Mouse (Mus musculus): ENCODE measurements around the gene Vmn1r202. TPM values are rescaled to one million over a fixed set of nuclear protein-coding genes. Genes with fewer than 3 reads are reported as not detected.
"Not testable (repeated sequence)": the region's sequence is repeated elsewhere in the genome, so short reads cannot be mapped to it uniquely, and the experiment has no call there.

Gene Vmn1r202
- polyA plus RNA-seq (2012; rRNA removed) = not detected in 2 replicates

DNA sequence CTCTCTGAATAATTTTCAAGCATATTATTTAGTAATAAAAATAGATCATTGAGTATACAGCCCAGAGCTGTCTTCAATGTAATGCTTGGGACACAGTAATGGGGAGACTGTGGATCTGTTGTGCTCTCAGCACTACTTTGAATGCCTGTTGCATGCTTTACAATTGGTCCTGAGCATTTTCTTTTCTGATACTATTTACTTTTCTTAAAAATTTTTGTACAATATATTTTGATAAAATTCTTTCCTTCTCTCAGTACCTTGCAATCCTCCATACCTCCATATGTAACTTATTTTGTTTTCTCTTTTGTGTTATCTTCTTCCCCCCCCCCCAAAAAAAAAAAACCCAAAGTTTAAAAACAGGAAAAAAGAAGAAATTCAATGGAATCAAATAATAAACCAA is at the start of gene Vmn1r202:
Gene Vmn1r202 (minus strand): TSS at position 101 of the 400 bp plus-strand sequence.
- Histone ChIP-seq H3K36me3 (ENCODE audit: control insufficient read depth, insufficient read depth, low read length) (no peaks in the 10 kb centered on the region), H3K4me1 (ENCODE audit: control insufficient read depth, insufficient read depth, low read length) (no peaks in the 10 kb centered on the region), H3K27me3 (ENCODE audit: control insufficient read depth, insufficient read depth, low read length) (no peaks in the 10 kb centered on the region), H3K4me3 (ENCODE audit: control insufficient read depth, low read depth, low read length) (no peak within 1 kb of the TSS), H3K27ac (ENCODE audit: control insufficient read depth, insufficient read depth, low read depth, low read length) (no peak within 1 kb of the TSS)
- no peak for TF ChIP-seq CTCF (IDR thresholded peaks at IDR 0.05; ENCODE audit: control insufficient read depth, insufficient read depth, insufficient replicate concordance, low read depth, low read length)
- no peak for TF ChIP-seq POLR2A (IDR thresholded peaks at IDR 0.05; ENCODE audit: control insufficient read depth, low read depth, low read length)

DNA sequence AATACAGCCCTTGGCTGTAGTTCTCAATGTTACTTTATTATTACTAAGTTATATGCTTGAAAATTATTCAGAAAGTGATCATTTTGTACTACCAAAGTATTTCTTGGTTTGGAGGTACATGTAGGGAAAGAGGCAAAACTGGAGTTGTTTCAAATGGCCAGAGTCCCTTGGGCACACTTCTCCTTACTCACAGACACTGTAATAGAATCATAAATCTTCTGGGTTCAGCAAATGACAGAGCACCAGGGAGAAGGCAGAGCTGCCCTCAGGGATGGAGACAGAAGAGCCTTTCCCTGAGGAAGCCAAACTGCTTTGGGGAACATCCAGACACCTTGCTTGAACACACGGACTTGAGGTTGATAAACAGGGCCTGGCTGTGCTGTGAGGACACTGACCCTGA is 47.7 kb upstream of the Vmn1r202 start, which contains the start of gene Vmn1r204:
Gene Vmn1r204 (plus strand): TSS at position 301 of the 400 bp plus-strand sequence.
- H3K36me3 ChIP-seq (ENCODE audit: control insufficient read depth, insufficient read depth, low read length); H3K27ac ChIP-seq (ENCODE audit: control insufficient read depth, insufficient read depth, low read depth, low read length); H3K4me3 ChIP-seq (ENCODE audit: control insufficient read depth, low read depth, low read length); H3K27me3 ChIP-seq (ENCODE audit: control insufficient read depth, insufficient read depth, low read length); H3K4me1 ChIP-seq (ENCODE audit: control insufficient read depth, insufficient read depth, low read length): not testable (repeated sequence)

DNA sequence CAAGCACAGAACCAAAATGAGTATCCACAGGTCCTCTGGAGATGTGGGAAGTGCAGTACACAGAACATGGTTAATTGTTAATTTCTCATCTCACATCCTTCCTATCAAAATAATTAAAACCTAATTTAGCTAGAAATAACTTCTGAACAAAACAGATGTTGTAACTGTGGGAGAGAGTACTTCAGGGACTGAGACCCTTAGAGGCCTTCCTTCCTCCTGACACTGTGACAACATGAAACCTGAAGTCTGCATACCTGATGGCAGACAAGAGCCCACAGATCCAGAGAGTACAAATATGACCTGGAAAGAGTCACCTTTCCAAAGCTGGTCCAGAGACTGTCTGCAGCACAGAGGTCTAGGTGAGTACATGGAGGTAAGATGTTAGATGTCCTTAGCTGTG is 12.6 kb upstream of the Vmn1r202 start, which contains the start of gene Vmn1r203:
Gene Vmn1r203 (plus strand): TSS at position 301 of the 400 bp plus-strand sequence.
- no peaks in the 10 kb centered on the region for H3K27me3 ChIP-seq (ENCODE audit: control insufficient read depth, insufficient read depth, low read length)
- no peak within 1 kb of the TSS for H3K4me3 ChIP-seq (ENCODE audit: control insufficient read depth, low read depth, low read length)
- no peaks in the 10 kb centered on the region for H3K36me3 ChIP-seq (ENCODE audit: control insufficient read depth, insufficient read depth, low read length)
- TF ChIP-seq POLR2A (IDR thresholded peaks at IDR 0.05; ENCODE audit: control insufficient read depth, low read depth, low read length) (no peak), CTCF (IDR thresholded peaks at IDR 0.05; ENCODE audit: control insufficient read depth, insufficient read depth, insufficient replicate concordance, low read depth, low read length) (no peak)
- H3K27ac ChIP-seq (ENCODE audit: control insufficient read depth, insufficient read depth, low read depth, low read length) = no peak within 1 kb of the TSS
- no peaks in the 10 kb centered on the region for H3K4me1 ChIP-seq (ENCODE audit: control insufficient read depth, insufficient read depth, low read length)

DNA sequence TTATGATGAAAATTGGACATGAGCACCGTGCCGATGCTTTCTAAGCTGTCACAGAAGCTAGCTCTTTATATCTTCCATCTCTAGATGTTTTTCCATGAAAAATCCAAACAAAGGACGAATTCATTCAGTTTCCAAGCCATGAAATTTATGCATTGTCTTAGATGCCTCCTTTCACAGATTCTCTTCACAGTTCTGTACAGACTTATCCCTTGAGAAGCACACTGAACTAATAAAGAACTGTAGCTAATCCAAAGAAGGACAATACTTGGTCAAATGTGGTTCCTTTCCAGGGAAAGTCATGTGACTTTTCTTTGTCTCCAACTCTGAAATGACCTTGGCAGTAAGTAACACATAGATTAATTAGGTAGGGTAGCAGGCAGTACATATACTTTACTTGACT is 2.8 kb downstream of the Vmn1r202 start:
- H3K27ac ChIP-seq (ENCODE audit: control insufficient read depth, insufficient read depth, low read depth, low read length) = no peak overlapping the region
- TF ChIP-seq CTCF (IDR thresholded peaks at IDR 0.05; ENCODE audit: control insufficient read depth, insufficient read depth, insufficient replicate concordance, low read depth, low read length) (no peak), POLR2A (IDR thresholded peaks at IDR 0.05; ENCODE audit: control insufficient read depth, low read depth, low read length) (no peak)
- no peaks in the 10 kb centered on the region for H3K27me3 ChIP-seq (ENCODE audit: control insufficient read depth, insufficient read depth, low read length)
- no peaks in the 10 kb centered on the region for H3K4me1 ChIP-seq (ENCODE audit: control insufficient read depth, insufficient read depth, low read length)
- H3K4me3 ChIP-seq (ENCODE audit: control insufficient read depth, low read depth, low read length) = no peak overlapping the region
- H3K36me3 ChIP-seq (ENCODE audit: control insufficient read depth, insufficient read depth, low read length) = no peaks in the 10 kb centered on the region

DNA sequence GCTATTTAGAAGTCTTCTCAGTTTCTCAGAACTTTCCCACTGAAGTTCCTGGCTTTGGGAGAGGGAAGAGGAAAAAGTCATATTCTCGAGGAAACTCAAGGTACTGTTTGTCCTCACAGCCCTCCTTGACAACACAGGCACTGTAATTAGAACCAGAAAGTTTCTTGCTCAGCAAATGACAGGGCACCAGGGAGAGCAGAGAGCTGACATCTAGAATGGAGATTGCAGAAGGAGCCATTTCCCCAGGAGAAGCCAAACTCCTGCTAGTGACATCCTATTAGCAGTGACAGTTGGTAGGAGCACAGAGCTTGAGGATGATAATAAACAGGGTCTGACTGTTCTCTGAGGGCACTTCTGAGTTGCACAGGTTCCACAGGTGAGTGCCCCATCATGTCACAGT is 33.6 kb downstream of the Vmn1r202 start, which contains the start of gene Vmn1r201:
Gene Vmn1r201 (plus strand): TSS at position 301 of the 400 bp plus-strand sequence.
- H3K4me1 ChIP-seq (ENCODE audit: control insufficient read depth, insufficient read depth, low read length) = no peaks in the 10 kb centered on the region
- no peaks in the 10 kb centered on the region for H3K36me3 ChIP-seq (ENCODE audit: control insufficient read depth, insufficient read depth, low read length)
- no peak within 1 kb of the TSS for H3K4me3 ChIP-seq (ENCODE audit: control insufficient read depth, low read depth, low read length)
- TF ChIP-seq POLR2A (IDR thresholded peaks at IDR 0.05; ENCODE audit: control insufficient read depth, low read depth, low read length) = no peak
- no peak for TF ChIP-seq CTCF (IDR thresholded peaks at IDR 0.05; ENCODE audit: control insufficient read depth, insufficient read depth, insufficient replicate concordance, low read depth, low read length)
- no peaks in the 10 kb centered on the region for H3K27me3 ChIP-seq (ENCODE audit: control insufficient read depth, insufficient read depth, low read length)
- H3K27ac ChIP-seq (ENCODE audit: control insufficient read depth, insufficient read depth, low read depth, low read length) = no peak within 1 kb of the TSS

DNA sequence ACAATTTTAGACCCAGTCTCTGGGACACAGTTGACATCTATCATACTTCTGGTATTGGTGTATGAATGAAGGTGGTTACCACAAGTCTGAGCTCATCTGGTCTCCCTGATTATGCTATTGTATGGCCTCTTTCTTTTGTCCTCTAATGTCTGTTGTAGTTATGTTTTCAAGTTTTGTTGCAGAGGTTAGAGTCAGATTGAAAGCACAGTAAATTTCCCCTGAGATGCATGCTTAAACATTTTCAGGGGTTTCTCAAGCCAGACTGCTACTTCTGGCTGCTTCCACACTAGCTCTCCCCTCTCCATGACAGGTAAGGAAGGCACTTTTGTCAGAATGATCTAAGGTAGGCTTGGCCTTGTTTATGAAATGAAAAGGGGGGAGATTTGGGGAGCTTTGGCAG is 50.0 kb downstream of the Vmn1r202 start:
- Histone ChIP-seq H3K4me3 (ENCODE audit: control insufficient read depth, low read depth, low read length) (no peak overlapping the region), H3K36me3 (ENCODE audit: control insufficient read depth, insufficient read depth, low read length) (no peaks in the 10 kb centered on the region), H3K27me3 (ENCODE audit: control insufficient read depth, insufficient read depth, low read length) (no peaks in the 10 kb centered on the region), H3K4me1 (ENCODE audit: control insufficient read depth, insufficient read depth, low read length) (no peaks in the 10 kb centered on the region), H3K27ac (ENCODE audit: control insufficient read depth, insufficient read depth, low read depth, low read length) (no peak overlapping the region)
- no peak for TF ChIP-seq POLR2A (IDR thresholded peaks at IDR 0.05; ENCODE audit: control insufficient read depth, low read depth, low read length)
- TF ChIP-seq CTCF (IDR thresholded peaks at IDR 0.05; ENCODE audit: control insufficient read depth, insufficient read depth, insufficient replicate concordance, low read depth, low read length) = no peak

Other genes with a start within 250 kb of the Vmn1r202 start
- not detected in 2 replicates for gene Vmn1r195, start 234.9 kb downstream of the Vmn1r202 start, polyA plus RNA-seq (2012; rRNA removed)
- gene Vmn1r196, start 215.5 kb downstream of the Vmn1r202 start, polyA plus RNA-seq (2012; rRNA removed) = not detected in 2 replicates
- not detected in 2 replicates for gene Vmn1r197, start 180.8 kb downstream of the Vmn1r202 start, polyA plus RNA-seq (2012; rRNA removed)
- not detected in 2 replicates for gene Vmn1r198, start 155.0 kb downstream of the Vmn1r202 start, polyA plus RNA-seq (2012; rRNA removed)
- not detected in 2 replicates for gene Vmn1r199, start 125.6 kb downstream of the Vmn1r202 start, polyA plus RNA-seq (2012; rRNA removed)
- not detected in 2 replicates for gene Vmn1r200, start 115.0 kb downstream of the Vmn1r202 start, polyA plus RNA-seq (2012; rRNA removed)
- not detected in 2 replicates for gene Vmn1r201, start 33.5 kb downstream of the Vmn1r202 start, polyA plus RNA-seq (2012; rRNA removed)
- not detected in 2 replicates for gene Vmn1r203, start 12.7 kb upstream of the Vmn1r202 start, polyA plus RNA-seq (2012; rRNA removed)
- gene Vmn1r204, start 47.8 kb upstream of the Vmn1r202 start, polyA plus RNA-seq (2012; rRNA removed) = not detected in 2 replicates
- not detected in 2 replicates for gene Vmn1r205, start 87.6 kb upstream of the Vmn1r202 start, polyA plus RNA-seq (2012; rRNA removed)
- not detected in 2 replicates for gene Vmn1r206, start 118.9 kb upstream of the Vmn1r202 start, polyA plus RNA-seq (2012; rRNA removed)
- gene Vmn1r207-ps, start 224.2 kb upstream of the Vmn1r202 start, polyA plus RNA-seq (2012; rRNA removed) = not detected in 2 replicates